Mouse (Mus musculus) right cerebral cortex, postnatal 4 days (tissue): ENCODE data around the gene Tas2r143.

ENCODE experiments used
- DNase-seq: peaks from one replicate; pipeline ENCODE4 v3.0.0-alpha.2; 2022

The Tas2r143 gene

GRCm38 (mm10) chr6:42399938-42400337 lies at the start of gene Tas2r143:
Gene Tas2r143 (plus strand): TSS chr6:42400238.
- DNase-seq: no peak

- DNase-seq: no peak
These were observed 48.9 kb upstream of the Tas2r143 start for GRCm38 (mm10) chr6:42350968-42351775.

- DNase-seq: no peak
These were observed 48.1 kb upstream of the Tas2r143 start for GRCm38 (mm10) chr6:42351776-42352485.

- DNase-seq: no peak
These were observed 47.6 kb upstream of the Tas2r143 start for GRCm38 (mm10) chr6:42352486-42352846.

- DNase-seq: no peak
These were observed 46.9 kb upstream of the Tas2r143 start for GRCm38 (mm10) chr6:42353180-42353579.

- DNase-seq: no peak
These were observed 45.7 kb upstream of the Tas2r143 start for GRCm38 (mm10) chr6:42354076-42355019.

- DNase-seq: no peak
These were observed 44.7 kb upstream of the Tas2r143 start for GRCm38 (mm10) chr6:42355366-42355765.

- no peak for DNase-seq
These were observed 44.0 kb upstream of the Tas2r143 start for GRCm38 (mm10) chr6:42355794-42356600.

- no peak for DNase-seq
These were observed 43.1 kb upstream of the Tas2r143 start for GRCm38 (mm10) chr6:42356913-42357312.

GRCm38 (mm10) chr6:42357901-42358300 lies 42.1 kb upstream of the Tas2r143 start:
- DNase-seq: no peak

GRCm38 (mm10) chr6:42358901-42359300 lies 41.1 kb upstream of the Tas2r143 start:
- DNase-seq: no peak

GRCm38 (mm10) chr6:42359364-42360147 lies 40.5 kb upstream of the Tas2r143 start:
- DNase-seq: no peak

- DNase-seq: no peak
These were observed 39.7 kb upstream of the Tas2r143 start for GRCm38 (mm10) chr6:42360231-42360840.

- DNase-seq: no peak
These were observed 38.8 kb upstream of the Tas2r143 start for GRCm38 (mm10) chr6:42361041-42361895.

- DNase-seq: no peak
These were observed 38.0 kb upstream of the Tas2r143 start for GRCm38 (mm10) chr6:42362074-42362473.

GRCm38 (mm10) chr6:42362497-42362896 lies 37.5 kb upstream of the Tas2r143 start:
- DNase-seq: no peak

- DNase-seq: no peak
These were observed 37.1 kb upstream of the Tas2r143 start for GRCm38 (mm10) chr6:42362974-42363373.

GRCm38 (mm10) chr6:42364066-42364465 lies 36.0 kb upstream of the Tas2r143 start:
- DNase-seq: no peak

- DNase-seq: no peak
These were observed 35.4 kb upstream of the Tas2r143 start for GRCm38 (mm10) chr6:42364607-42365006.

GRCm38 (mm10) chr6:42365215-42365614 lies 34.8 kb upstream of the Tas2r143 start:
- no peak for DNase-seq
